ENCODE assay signal across 13 mouse cellular contexts in the genomic region with DNA sequence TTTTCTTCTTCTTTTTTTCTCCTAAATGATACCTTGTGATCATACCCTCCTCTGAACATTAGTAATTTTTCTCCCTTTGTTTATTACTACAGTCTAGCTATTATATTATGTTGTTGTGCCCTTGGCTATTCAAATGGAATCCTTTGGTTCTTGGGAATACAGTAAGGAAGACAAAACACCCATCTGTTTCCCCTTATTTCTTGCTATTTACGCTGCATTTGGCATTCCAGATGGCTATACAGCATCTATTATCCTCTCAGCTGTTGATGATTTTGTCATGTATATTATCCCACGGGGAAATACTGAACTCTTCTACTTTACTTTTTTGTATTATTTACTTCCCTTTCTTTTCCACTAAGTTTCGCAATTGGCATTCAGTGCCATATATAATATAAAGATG.
"Had no signal": no experiment of that assay in that cellular context is flagged by ENCODE, and none has a peak within 500 bp of the region (broad histone marks: within the 10 kb centered on the region; RNA-seq: fewer than 3 reads in every experiment).

No protein-coding gene starts in this region.

- H3K4me3 ChIP-seq: limb, embryonic 15.5 days; liver, embryonic 12.5 days; midbrain, embryonic 12.5 days; neural tube, embryonic 13.5 days had no signal

- H3K9me3 ChIP-seq: limb, embryonic 15.5 days; liver, embryonic 12.5 days; midbrain, embryonic 12.5 days; neural tube, embryonic 13.5 days had no signal

- H3K4me2 ChIP-seq: limb, embryonic 15.5 days; liver, embryonic 12.5 days; lung, embryonic 14.5 days; midbrain, embryonic 12.5 days; neural tube, embryonic 13.5 days had no signal

- H3K27me3 ChIP-seq: limb, embryonic 15.5 days; liver, embryonic 12.5 days; midbrain, embryonic 12.5 days; neural tube, embryonic 13.5 days had no signal

- H3K36me3 ChIP-seq: limb, embryonic 15.5 days; liver, embryonic 12.5 days; midbrain, embryonic 12.5 days; neural tube, embryonic 13.5 days had no signal

- H3K4me1 ChIP-seq: limb, embryonic 15.5 days; liver, embryonic 12.5 days; midbrain, embryonic 12.5 days; neural tube, embryonic 13.5 days had no signal

- DNase-seq: kidney, adult 9 months; layer of hippocampus, postnatal 36 days; lung, embryonic 14.5 days; lung, postnatal 10 days; lung, postnatal 4 days; right cerebral cortex, adult 18-20 months; right cerebral cortex, postnatal 25 days; thymus, postnatal 36 days had no signal

- H3K27ac ChIP-seq: kidney, postnatal 0 days; limb, embryonic 15.5 days; liver, embryonic 12.5 days; midbrain, embryonic 12.5 days; neural tube, embryonic 13.5 days had no signal

- H3K9ac ChIP-seq: limb, embryonic 15.5 days; liver, embryonic 12.5 days; lung, embryonic 14.5 days; midbrain, embryonic 12.5 days; neural tube, embryonic 13.5 days had no signal

- ATAC-seq: liver, embryonic 12.5 days had no signal
